Mouse (Mus musculus) urinary bladder, adult 2 months (tissue): ENCODE data around the gene Mfap3l. TPM values are rescaled to one million over a fixed set of nuclear protein-coding genes. Genes with fewer than 3 reads are reported as not detected.
A peak's percentile ranks its signal among the peaks of the same experiment; 100 is the strongest.
"Not testable (repeated sequence)": the region's sequence is repeated elsewhere in the genome, so short reads cannot be mapped to it uniquely, and the experiment has no call there.

ENCODE experiments used
- DNase-seq: peaks from one replicate; pipeline ENCODE4 v3.0.0; 2022; ENCODE audit warnings: low spot score
- polyA plus RNA-seq: library from polyadenylated mRNA; depleted of rRNA; stranded (reverse); fragments of >200 nt; gene quantifications from 2 replicates; pipeline ENCODE4 v1.2.3, GENCODE M21; 2012; rRNA removed

Mfap3l gene
- 19.9 and 23.9 TPM in 2 replicates for polyA plus RNA-seq

- DNase-seq: peak; percentile 90
These were observed at the start of gene Mfap3l for GRCm38 (mm10) chr8:60632250-60632932. Gene Mfap3l (plus strand): TSS chr8:60632827.

GRCm38 (mm10) chr8:60583369-60583768, 49.3 kb upstream of the Mfap3l start:
- no peak for DNase-seq

- not testable (repeated sequence) for DNase-seq
These were observed 41.1 kb upstream of the Mfap3l start for GRCm38 (mm10) chr8:60591352-60592105.

- DNase-seq: no peak
These were observed 37.9 kb upstream of the Mfap3l start for GRCm38 (mm10) chr8:60594761-60595160.

- DNase-seq: no peak
These were observed 21.0 kb upstream of the Mfap3l start for GRCm38 (mm10) chr8:60611580-60612111.

DNA sequence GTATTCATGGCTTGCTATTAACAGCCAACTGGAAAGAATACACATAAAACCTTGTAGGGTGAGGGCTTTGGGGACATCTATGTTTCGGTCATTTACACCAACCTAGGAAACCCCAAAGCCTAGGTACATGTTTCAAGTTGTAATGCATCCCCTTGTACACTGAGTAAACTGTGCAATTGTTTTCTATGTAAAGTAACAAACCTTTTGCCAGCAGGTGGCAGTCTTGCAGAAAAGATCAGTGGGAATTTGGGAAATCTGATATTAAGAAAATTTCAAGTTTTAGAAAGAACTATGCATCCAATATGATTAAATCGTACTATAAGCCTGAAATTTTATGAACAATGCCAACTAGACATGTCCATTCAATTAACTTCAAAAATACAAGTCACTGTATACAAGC, 15.7 kb upstream of the Mfap3l start:
- no peak for DNase-seq

- no peak for DNase-seq
These were observed 11.1 kb upstream of the Mfap3l start for GRCm38 (mm10) chr8:60621561-60621960.

DNA sequence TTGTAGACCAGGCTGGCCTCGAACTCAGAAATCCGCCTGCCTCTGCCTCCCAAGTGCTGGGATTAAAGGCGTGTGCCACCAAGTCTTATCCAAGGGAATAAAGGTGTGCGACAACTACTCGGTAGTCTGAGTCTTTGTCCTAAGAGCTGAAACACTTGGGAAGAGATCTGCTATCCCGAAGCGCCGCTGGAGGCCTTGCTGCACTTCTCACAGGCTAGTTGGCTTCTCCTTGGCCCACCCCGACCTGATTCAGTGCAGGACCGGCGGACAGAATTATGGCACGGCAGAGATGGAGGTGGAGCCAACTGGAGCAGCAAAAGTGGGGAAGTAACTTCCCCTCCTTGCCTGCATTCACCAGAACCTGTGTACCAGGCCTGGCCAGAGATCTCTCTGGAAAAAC, 10.6 kb upstream of the Mfap3l start:
- no peak for DNase-seq

DNA sequence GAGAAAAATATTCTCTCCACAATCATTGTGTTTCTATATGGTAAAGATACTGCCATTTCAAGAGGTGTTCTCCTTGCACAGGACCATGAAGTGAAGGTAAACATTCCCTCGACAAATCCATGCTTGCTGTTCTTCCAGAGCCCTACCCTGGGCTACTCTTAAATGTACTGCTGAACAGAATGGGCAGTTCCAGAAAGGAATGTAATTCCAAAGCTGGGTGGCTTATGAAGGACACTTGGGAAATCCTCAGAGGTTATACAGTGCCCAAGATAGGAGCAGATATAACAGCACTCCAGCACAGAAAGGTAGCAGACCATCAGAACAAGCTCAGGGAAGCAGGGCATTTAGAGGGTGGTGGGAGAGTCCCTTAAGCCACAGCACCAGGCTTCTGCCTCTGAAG, 9.2 kb upstream of the Mfap3l start:
- DNase-seq: no peak

DNA sequence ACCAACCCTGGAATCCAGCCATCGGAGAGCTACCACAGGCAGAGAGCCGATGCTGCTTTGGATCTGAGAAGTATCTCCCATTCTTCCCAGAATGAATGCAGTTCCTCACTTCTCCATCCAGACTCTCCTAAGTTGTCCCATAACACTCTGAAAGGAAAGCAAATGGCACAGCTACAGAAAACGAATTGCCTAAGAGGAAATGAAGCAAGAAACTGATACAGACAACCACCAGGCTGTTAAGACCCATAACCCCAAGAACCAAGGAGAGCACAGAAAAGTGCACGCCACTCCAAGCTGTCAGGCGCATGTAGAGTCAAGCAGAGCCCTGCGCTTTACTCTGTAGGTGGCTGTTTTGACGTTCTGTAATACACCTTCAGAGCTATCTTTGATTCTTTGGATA, 7.9 kb upstream of the Mfap3l start:
- DNase-seq: no peak

GRCm38 (mm10) chr8:60627937-60628336, 4.7 kb upstream of the Mfap3l start:
- DNase-seq: no peak

DNA sequence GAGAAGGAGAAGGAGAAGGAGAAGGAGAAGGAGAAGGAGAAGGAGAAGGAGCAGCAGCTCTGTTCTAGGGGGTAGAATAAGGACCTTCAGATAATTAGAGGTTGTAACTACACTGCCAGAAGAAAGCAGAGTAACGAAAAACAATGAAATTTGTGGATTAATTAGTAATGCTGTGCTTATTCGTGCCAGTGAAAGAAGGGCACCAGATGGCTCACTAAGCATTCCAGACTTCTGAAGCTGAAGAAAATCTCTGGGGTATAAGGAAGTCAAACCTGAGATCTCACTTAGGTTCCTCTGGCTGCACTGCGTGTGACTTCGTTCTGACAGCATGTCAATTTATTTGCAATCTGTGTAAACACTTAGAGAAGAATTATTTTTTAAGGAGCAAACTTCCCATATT, 3.6 kb upstream of the Mfap3l start:
- DNase-seq: no peak

GRCm38 (mm10) chr8:60631504-60631934, 1.1 kb upstream of the Mfap3l start:
- peak; percentile 58 for DNase-seq

GRCm38 (mm10) chr8:60632933-60633655, 467 bp downstream of the Mfap3l start:
- DNase-seq: no peak

GRCm38 (mm10) chr8:60634921-60635320, 2.3 kb downstream of the Mfap3l start:
- no peak for DNase-seq

DNA sequence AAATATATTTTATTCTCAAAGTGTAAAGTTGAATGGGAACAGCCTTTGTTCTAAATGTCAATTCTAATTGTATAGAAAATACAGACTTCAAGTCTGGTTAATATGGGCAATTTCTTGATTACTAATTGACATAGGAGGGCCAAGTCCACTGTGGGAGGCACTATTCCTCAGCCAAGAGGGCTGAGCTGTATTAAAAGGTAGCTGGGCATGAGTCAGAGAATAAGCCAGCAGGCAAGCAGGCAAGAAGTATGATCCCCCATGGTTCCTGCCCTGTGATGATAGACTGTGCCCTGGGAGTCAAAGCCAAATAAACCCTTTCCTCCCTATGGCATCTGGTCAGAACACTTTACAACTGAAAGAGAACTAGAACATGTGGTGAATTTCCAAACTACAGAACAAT, 3.2 kb downstream of the Mfap3l start:
- DNase-seq: no peak

DNA sequence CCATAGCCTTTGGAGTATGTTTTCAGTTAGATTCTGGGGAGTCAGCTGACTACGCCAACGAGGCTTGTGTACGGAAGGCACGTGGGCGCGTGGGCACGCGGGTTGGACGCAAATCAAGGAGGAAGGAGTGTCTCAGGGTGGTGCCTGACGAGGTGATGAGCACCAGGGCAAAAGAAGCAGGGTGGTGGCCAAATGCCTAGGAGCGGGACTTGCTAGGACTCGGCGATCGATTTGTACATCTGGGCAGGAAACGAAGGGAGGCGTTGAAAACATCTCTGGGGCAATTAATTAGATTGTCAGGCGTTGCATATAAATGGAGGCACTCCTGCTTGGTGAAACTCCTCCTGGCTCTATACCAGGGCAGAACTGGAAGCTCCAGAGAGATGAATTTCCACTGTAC, 7.4 kb downstream of the Mfap3l start:
- no peak for DNase-seq

DNA sequence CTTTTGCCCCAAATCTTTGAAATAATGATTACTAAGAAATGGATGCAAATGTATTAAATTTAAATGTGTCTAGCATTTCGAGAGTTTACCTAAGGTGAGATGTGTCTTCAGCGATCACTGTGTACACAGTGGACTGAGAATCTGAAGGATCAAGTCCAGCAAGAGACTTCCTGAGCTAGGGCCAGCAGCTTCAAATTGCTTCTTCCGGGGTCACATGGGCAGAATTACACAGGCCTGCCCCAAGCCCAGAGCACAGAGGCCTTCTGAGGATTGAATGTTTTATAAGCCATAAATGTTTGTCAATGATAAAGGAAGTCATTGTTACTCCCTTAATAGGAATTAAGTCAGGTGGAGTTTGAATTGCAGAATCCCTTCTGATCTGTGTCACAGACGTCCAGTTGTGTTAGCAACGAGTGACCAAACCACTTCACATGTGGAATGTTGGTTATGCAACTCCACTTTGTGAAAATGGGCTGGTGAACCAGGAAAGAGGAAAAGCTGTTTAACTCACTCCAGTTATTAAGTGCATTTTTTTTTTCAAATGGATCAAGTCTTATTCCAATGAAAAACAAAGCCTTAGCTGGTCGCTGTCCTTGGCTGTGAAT, 10.9 kb downstream of the Mfap3l start:
- DNase-seq: no peak

GRCm38 (mm10) chr8:60645164-60645563, 12.5 kb downstream of the Mfap3l start:
- DNase-seq: no peak

DNA sequence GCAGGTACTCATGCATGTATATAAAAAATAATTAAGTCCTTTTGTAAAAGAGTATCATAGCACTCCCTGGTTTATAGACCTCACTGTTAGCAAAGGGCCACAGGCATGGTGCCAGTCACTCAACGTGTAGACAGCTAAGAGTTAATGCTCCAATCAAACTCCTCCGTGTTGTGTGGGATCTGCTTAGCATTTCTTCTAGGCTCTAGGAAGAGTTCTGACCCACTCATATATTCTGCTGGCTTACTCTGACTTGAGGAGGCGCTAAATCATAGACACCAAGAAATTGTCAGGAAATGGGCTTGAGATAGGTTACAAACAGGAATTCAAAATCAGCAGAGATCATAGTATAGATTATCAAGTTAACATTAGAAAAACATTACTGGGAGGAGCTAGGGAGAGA, 13.3 kb downstream of the Mfap3l start:
- DNase-seq: no peak

GRCm38 (mm10) chr8:60647291-60647690, 14.7 kb downstream of the Mfap3l start:
- no peak for DNase-seq

DNA sequence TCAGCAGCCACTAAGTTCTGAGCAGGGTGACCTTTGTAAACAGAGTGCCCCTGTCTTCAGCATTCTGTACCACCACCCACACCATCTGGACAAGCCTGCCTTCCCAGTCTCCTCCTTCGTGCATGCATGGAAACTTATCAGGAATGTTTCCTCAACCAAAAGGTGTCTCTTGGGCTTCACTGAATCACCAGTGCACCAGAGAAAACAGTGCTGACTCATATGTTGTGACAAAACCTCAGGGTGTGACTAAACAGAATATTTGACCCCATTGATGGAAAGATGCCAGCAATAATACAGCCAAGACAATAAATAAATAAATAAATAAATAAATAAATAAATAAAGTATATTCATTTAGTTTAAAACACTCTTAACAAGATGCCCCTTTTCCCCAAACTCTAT, 16.5 kb downstream of the Mfap3l start:
- DNase-seq: no peak
